Mouse (Mus musculus): ENCODE results near the gene Tmem221.

Tmem221 gene

GRCm38 (mm10) chr8:71558071-71558957, at the start of gene Tmem221:
Tmem221 (minus strand) TSS chr8:71558871.
- no peak for DNase-seq (ENCODE audit: low spot score)

- DNase-seq (ENCODE audit: low spot score), result no peak
Measured at GRCm38 (mm10) chr8:71604021-71604420, 45.4 kb upstream of the Tmem221 start.

GRCm38 (mm10) chr8:71602666-71603334, 44.1 kb upstream of the Tmem221 start:
- DNase-seq (ENCODE audit: low spot score), result peak; percentile 78

- no peak for DNase-seq (ENCODE audit: low spot score)
Measured at GRCm38 (mm10) chr8:71601939-71602665, 43.4 kb upstream of the Tmem221 start.

- no peak for DNase-seq (ENCODE audit: low spot score)
Measured at GRCm38 (mm10) chr8:71598841-71599240, 40.2 kb upstream of the Tmem221 start.

GRCm38 (mm10) chr8:71598375-71598774, 39.7 kb upstream of the Tmem221 start:
- no peak for DNase-seq (ENCODE audit: low spot score)

GRCm38 (mm10) chr8:71597451-71597850, 38.8 kb upstream of the Tmem221 start, which contains the start of gene Fam129c:
Fam129c (plus strand) TSS chr8:71597648.
- no peak for DNase-seq (ENCODE audit: low spot score)

- no peak for DNase-seq (ENCODE audit: low spot score)
Measured at GRCm38 (mm10) chr8:71596798-71597197, 38.1 kb upstream of the Tmem221 start.

- DNase-seq (ENCODE audit: low spot score), result no peak
Measured at GRCm38 (mm10) chr8:71596384-71596783, 37.7 kb upstream of the Tmem221 start.

GRCm38 (mm10) chr8:71595862-71596261, 37.2 kb upstream of the Tmem221 start:
- DNase-seq (ENCODE audit: low spot score), result peak; percentile 89

GRCm38 (mm10) chr8:71594324-71594722, 35.7 kb upstream of the Tmem221 start:
- no peak for DNase-seq (ENCODE audit: low spot score)

GRCm38 (mm10) chr8:71593556-71594323, 35.1 kb upstream of the Tmem221 start:
- no peak for DNase-seq (ENCODE audit: low spot score)

GRCm38 (mm10) chr8:71592374-71593170, 33.9 kb upstream of the Tmem221 start:
- DNase-seq (ENCODE audit: low spot score), result peak; percentile 73

- peak; percentile 99 for DNase-seq (ENCODE audit: low spot score)
Measured at GRCm38 (mm10) chr8:71591471-71592373, 33.1 kb upstream of the Tmem221 start, which contains the start of gene Pgls. Pgls (plus strand) TSS chr8:71592176.

- no peak for DNase-seq (ENCODE audit: low spot score)
Measured at GRCm38 (mm10) chr8:71591017-71591416, 32.3 kb upstream of the Tmem221 start.

GRCm38 (mm10) chr8:71588762-71589161, 30.1 kb upstream of the Tmem221 start:
- DNase-seq (ENCODE audit: low spot score), result no peak

- peak; percentile 51 for DNase-seq (ENCODE audit: low spot score)
Measured at GRCm38 (mm10) chr8:71586891-71587290, 28.2 kb upstream of the Tmem221 start.

GRCm38 (mm10) chr8:71580201-71580600, 21.5 kb upstream of the Tmem221 start:
- DNase-seq (ENCODE audit: low spot score), result no peak

GRCm38 (mm10) chr8:71579476-71579875, 20.8 kb upstream of the Tmem221 start:
- DNase-seq (ENCODE audit: low spot score), result no peak

- no peak for DNase-seq (ENCODE audit: low spot score)
Measured at GRCm38 (mm10) chr8:71579009-71579408, 20.3 kb upstream of the Tmem221 start.
